Mouse (Mus musculus): Measurements from ENCODE around the gene Ablim1. TPM values are rescaled to one million over a fixed set of nuclear protein-coding genes. Genes with fewer than 3 reads are reported as not detected.

Ablim1 gene
- polyA plus RNA-seq, 1 experiment from 2014 or later, result 37.9 TPM

DNA sequence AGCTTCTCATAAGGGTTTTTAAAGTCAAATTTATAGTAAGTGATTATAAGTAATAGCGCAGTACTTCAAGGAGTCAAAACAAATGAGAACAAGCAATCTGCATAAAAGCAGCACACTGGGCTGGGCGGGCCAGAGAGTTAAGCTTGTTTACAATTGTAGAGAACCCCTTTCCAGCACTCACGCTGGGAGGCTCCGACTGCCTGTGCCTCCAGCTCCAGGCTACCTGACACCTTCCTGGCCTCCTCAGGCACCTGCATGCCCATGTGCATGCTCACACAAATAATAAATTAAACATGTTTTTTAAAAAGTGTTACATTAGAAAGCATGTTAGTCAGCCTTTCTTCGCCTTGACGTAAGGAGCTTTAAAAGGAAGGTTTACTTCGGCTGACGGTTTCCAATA is 20.4 kb upstream of the Ablim1 start:
- H3K27me3 ChIP-seq, result no peaks in the 10 kb centered on the region
- WGBS, result 50% methylated on average over 8 of the region's 8 CpGs
- H3K27ac ChIP-seq, result no peak overlapping the region
- H3K4me2 ChIP-seq, result no peak overlapping the region
- no peak for ATAC-seq (ENCODE audit: low FRiP score)
- H3K9ac ChIP-seq, result no peak overlapping the region
- no peaks in the 10 kb centered on the region for H3K36me3 ChIP-seq
- no peak overlapping the region for H3K4me3 ChIP-seq
- H3K4me1 ChIP-seq (replicated peaks), result no peaks in the 10 kb centered on the region
- H3K9me3 ChIP-seq, result no peaks in the 10 kb centered on the region

DNA sequence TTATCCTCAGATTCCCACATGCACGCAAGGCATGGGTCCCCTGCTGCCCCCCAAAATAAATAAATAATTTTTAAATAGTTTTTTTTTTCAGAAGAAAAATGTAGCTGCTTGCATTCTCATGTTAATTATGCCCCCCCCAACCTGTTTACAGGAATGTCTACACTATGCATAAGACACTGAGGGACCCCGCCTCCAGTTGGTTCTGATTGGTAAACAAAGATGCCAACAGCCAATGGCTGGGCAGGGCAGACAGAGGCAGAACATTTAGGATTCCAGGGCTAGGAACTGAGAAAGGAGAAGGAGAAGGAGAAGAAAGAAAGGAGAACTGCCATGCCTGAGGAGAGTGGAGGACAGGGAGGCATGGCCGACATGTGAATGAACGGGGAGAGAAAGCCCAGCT is 18.6 kb upstream of the Ablim1 start:
- Histone ChIP-seq H3K9me3 (peaks cover 3% of the 10 kb centered on the region; the same call in 1 of the 2 replicates), H3K36me3 (no peaks in the 10 kb centered on the region), H3K4me2 (no peak overlapping the region), H3K4me1 (replicated peaks) (no peaks in the 10 kb centered on the region), H3K4me3 (no peak overlapping the region), H3K9ac (no peak overlapping the region), H3K27ac (no peak overlapping the region), H3K27me3 (no peaks in the 10 kb centered on the region)
- WGBS, result 75% methylated on average over 4 of the region's 4 CpGs
- ATAC-seq (ENCODE audit: low FRiP score), result no peak

DNA sequence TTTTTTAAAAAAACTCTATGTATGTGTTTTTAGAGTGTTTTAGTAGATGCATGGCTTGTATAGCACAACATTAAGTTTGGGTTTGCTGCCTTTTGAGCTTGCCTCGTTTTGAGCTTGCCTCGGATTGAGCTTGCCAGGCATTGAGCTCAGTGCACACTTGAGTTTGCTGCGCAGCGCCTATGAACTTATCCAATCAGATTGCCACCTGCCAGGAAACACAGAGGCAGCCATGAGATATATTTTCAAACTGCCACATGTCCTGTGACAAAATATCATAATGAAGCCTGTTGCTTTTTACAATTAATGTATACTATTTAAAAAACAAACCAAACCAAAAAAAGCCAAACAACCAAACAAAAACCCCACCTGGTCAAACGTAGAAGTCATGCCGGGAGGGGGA is 16.5 kb upstream of the Ablim1 start:
- WGBS, result 84% methylated on average over 6 of the region's 6 CpGs
- H3K27me3 ChIP-seq, result no peaks in the 10 kb centered on the region
- H3K9me3 ChIP-seq, result peaks cover 3% of the 10 kb centered on the region; the same call in 1 of the 2 replicates
- ATAC-seq (ENCODE audit: low FRiP score), result no peak
- H3K4me1 ChIP-seq (replicated peaks), result no peaks in the 10 kb centered on the region
- no peak overlapping the region for H3K4me3 ChIP-seq
- H3K27ac ChIP-seq, result no peak overlapping the region
- H3K36me3 ChIP-seq, result no peaks in the 10 kb centered on the region
- H3K9ac ChIP-seq, result no peak overlapping the region
- no peak overlapping the region for H3K4me2 ChIP-seq

DNA sequence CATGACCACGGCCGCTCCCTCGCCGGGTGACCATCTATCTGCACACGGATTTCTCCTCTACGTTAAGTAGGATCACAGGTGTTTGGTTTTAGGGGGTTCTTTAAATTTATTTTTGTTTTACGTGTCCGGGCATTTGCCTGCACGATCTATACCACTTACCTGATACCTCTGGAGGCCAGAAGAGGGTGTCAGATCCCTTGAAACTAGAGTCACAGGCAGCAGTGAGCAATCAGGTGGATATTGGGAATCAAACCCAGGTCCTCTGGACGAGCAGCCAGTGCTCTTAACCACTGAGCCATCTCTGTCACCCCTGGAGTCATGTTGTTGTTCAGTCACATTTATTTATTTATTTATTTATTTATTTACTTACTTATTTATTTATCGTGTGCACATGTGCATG is 15.6 kb upstream of the Ablim1 start:
- Histone ChIP-seq H3K36me3 (no peaks in the 10 kb centered on the region), H3K4me2 (no peak overlapping the region), H3K27me3 (no peaks in the 10 kb centered on the region), H3K9ac (no peak overlapping the region), H3K9me3 (peaks cover 3% of the 10 kb centered on the region; the same call in 1 of the 2 replicates), H3K27ac (no peak overlapping the region), H3K4me3 (no peak overlapping the region), H3K4me1 (replicated peaks) (no peaks in the 10 kb centered on the region)
- 82% methylated on average over 11 of the region's 11 CpGs for WGBS
- ATAC-seq (ENCODE audit: low FRiP score), result no peak

DNA sequence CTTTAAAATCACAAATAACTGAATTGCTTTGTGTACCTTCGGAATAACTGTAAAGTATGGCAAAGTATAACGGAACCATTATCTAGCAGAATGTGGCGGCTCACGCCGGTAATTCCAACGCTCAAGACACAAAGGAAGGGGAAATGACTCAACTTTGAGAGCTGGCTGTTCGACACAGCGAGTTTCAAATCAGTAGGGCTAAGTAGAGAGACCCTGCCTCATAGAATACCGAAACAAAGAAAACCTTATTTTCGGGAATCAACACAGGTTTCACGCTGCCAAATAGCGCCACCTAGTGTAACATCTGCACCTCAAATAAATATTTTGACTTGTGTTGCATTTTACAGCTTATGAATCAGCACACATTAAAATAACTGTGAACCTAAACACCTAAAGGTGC is 14.1 kb upstream of the Ablim1 start:
- no peak overlapping the region for H3K4me2 ChIP-seq
- peaks cover 3% of the 10 kb centered on the region; the same call in 1 of the 2 replicates for H3K9me3 ChIP-seq
- WGBS, result 58% methylated on average over 12 of the region's 12 CpGs
- no peak for ATAC-seq (ENCODE audit: low FRiP score)
- H3K36me3 ChIP-seq, result no peaks in the 10 kb centered on the region
- H3K27me3 ChIP-seq, result no peaks in the 10 kb centered on the region
- no peak overlapping the region for H3K9ac ChIP-seq
- H3K4me1 ChIP-seq (replicated peaks), result no peaks in the 10 kb centered on the region
- no peak overlapping the region for H3K27ac ChIP-seq
- no peak overlapping the region for H3K4me3 ChIP-seq

DNA sequence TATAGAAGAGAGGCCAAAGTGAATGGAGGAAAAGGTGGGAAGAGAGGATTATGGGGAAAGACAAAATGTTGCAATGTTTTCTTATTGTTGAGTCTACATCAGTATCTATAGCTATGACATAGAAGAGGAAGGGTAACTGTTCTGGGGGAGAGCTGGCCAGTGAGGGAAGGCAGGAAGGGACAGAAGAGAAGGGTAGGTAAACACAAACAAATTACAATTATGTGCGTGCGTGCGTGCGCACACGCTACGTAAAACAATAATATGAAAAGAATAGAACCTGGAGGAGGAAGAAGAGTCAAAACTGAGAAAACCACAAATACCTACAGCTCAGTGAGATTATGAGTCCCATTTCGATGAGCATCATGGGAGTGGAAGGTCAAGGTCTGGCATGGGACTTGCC is 13.6 kb upstream of the Ablim1 start:
- Histone ChIP-seq H3K27ac (no peak overlapping the region), H3K4me1 (replicated peaks) (no peaks in the 10 kb centered on the region), H3K36me3 (no peaks in the 10 kb centered on the region), H3K4me2 (no peak overlapping the region), H3K27me3 (no peaks in the 10 kb centered on the region), H3K4me3 (no peak overlapping the region), H3K9ac (no peak overlapping the region), H3K9me3 (peaks cover 3% of the 10 kb centered on the region; the same call in 1 of the 2 replicates)
- 98% methylated on average over 7 of the region's 7 CpGs for WGBS
- no peak for ATAC-seq (ENCODE audit: low FRiP score)

DNA sequence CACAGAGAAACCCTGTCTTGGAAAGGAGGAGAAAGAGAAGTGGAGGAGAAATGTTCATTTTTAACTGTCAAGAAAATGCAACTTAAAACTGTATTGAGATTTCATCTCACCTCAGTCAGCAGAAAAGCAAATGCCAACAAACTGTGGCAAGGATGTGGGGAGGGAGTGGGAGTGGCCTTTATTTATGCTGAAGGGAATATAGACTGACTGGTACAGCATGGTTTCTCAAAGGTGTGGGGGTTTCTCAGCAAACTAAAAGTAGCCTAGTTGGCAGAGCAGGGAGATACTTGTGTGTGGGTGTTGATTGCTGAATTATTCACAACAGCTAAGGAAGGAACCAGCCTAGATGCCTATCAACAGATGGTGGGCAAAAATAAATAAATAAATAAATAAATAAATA is 13.0 kb upstream of the Ablim1 start:
- Histone ChIP-seq H3K9me3 (peaks cover 3% of the 10 kb centered on the region; the same call in 1 of the 2 replicates), H3K36me3 (no peaks in the 10 kb centered on the region), H3K4me3 (no peak overlapping the region), H3K9ac (no peak overlapping the region), H3K27me3 (no peaks in the 10 kb centered on the region), H3K27ac (no peak overlapping the region), H3K4me1 (replicated peaks) (no peaks in the 10 kb centered on the region), H3K4me2 (no peak overlapping the region)
- no peak for ATAC-seq (ENCODE audit: low FRiP score)

DNA sequence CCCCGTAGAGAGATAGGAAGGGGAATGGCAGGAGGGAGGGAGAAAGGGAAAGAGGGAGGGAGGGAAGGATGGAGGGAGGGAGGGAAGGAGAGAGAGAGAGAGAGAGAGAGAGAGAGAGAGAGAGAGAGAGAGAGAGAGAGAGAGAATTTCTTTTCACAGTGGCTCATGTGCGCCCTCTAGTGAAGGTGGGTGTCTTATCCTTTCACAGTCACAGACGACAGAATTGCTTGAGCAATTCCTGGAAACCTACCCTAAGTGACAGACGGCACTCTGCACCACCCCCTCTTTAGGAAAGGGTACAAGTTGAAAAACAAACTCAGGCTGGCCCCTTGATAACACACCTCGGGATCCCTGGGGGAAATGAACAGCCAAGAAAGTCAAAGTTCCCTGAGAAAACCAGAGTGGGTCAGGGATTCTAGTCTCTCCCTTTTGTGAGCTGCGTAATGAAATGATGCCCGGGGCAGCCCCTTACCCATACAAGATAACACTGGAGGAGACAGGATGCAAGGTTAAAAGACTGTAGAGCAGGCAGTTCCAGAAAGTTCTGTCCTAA is 11.1 kb upstream of the Ablim1 start:
- Histone ChIP-seq H3K27ac (no peak overlapping the region), H3K36me3 (no peaks in the 10 kb centered on the region), H3K27me3 (no peaks in the 10 kb centered on the region), H3K4me2 (no peak overlapping the region), H3K9ac (no peak overlapping the region), H3K4me1 (replicated peaks) (no peaks in the 10 kb centered on the region), H3K4me3 (no peak overlapping the region), H3K9me3 (peaks cover 3% of the 10 kb centered on the region; the same call in 1 of the 2 replicates)
- ATAC-seq (ENCODE audit: low FRiP score), result no peak
- WGBS, result 34% methylated on average over 7 of the region's 7 CpGs

DNA sequence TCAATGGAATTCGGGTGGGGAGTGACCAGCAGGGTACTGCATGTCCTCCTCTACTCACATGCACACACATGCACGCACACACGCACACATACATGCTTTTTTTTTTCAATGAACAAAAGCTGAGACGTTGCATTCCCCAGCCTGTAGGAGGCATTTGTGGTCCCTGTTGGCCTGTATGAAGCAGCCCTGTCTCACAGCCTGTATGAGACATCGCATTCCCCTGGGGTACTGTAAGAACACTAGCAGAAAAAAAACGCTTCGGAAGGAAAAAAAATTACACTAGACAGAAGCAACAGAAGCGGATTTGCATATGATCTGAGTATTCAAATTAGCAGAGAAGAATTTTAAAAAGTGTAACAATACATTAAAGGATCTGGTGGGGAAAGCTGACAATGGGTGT is 8.4 kb upstream of the Ablim1 start:
- Histone ChIP-seq H3K4me3 (no peak overlapping the region), H3K27me3 (no peaks in the 10 kb centered on the region), H3K4me2 (no peak overlapping the region), H3K27ac (no peak overlapping the region), H3K9ac (no peak overlapping the region), H3K4me1 (replicated peaks) (no peaks in the 10 kb centered on the region), H3K36me3 (no peaks in the 10 kb centered on the region), H3K9me3 (0 out of 2 replicates have a peak, but pooled peaks cover 2% of the 10 kb centered on the region)
- 78% methylated on average over 8 of the region's 8 CpGs for WGBS
- ATAC-seq (ENCODE audit: low FRiP score), result no peak

DNA sequence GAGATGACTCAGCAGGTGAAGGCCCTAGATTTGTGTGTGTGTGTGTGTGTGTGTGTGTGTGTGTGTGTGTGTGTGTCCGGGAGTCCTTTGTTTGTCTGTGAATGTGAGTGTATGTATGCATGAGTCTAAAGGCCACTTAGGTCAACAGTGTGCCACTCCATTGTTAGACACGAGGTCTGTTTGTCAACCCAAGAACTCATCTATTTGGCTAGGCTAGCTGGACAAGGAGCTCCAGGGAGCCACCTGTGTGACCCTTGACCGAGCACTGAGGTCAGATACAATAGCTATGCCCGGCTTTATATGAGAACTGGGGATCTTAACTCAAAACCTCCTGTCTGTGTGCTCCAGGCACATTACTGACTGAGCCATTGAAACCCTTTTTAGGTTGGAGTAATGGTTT is 7.8 kb upstream of the Ablim1 start:
- no peak overlapping the region for H3K27ac ChIP-seq
- H3K36me3 ChIP-seq, result no peaks in the 10 kb centered on the region
- H3K27me3 ChIP-seq, result no peaks in the 10 kb centered on the region
- ATAC-seq (ENCODE audit: low FRiP score), result no peak
- no peaks in the 10 kb centered on the region for H3K4me1 ChIP-seq (replicated peaks)
- H3K9ac ChIP-seq, result no peak overlapping the region
- 63% methylated on average over 4 of the region's 4 CpGs for WGBS
- no peak overlapping the region for H3K4me2 ChIP-seq
- 0 out of 2 replicates have a peak, but pooled peaks cover 2% of the 10 kb centered on the region for H3K9me3 ChIP-seq
- no peak overlapping the region for H3K4me3 ChIP-seq

DNA sequence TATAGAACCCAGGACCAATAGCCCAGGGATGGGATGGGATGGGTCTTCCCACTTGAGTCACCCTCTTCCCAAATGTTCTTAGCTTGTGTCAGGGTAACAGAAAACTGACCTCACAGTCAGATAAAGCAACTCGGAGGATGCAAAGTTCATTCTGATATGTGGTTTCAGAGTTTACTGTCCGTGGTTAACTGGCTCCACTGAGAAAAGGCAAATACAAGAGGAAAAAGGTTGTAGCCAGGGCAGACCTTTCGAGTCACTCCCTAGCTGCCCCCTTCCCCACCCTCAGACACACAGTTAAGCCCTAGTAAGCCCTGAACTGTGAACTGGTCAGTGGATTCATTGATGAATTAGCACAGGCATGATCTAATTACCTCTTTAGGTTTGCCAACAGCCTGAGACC is 7.1 kb upstream of the Ablim1 start:
- H3K27ac ChIP-seq, result no peak overlapping the region
- H3K27me3 ChIP-seq, result no peaks in the 10 kb centered on the region
- WGBS, result 93% methylated on average over 3 of the region's 3 CpGs
- H3K4me2 ChIP-seq, result no peak overlapping the region
- no peaks in the 10 kb centered on the region for H3K36me3 ChIP-seq
- H3K9me3 ChIP-seq, result 0 out of 2 replicates have a peak, but pooled peaks cover 2% of the 10 kb centered on the region
- ATAC-seq (ENCODE audit: low FRiP score), result no peak
- H3K4me1 ChIP-seq (replicated peaks), result no peaks in the 10 kb centered on the region
- no peak overlapping the region for H3K9ac ChIP-seq
- no peak overlapping the region for H3K4me3 ChIP-seq

DNA sequence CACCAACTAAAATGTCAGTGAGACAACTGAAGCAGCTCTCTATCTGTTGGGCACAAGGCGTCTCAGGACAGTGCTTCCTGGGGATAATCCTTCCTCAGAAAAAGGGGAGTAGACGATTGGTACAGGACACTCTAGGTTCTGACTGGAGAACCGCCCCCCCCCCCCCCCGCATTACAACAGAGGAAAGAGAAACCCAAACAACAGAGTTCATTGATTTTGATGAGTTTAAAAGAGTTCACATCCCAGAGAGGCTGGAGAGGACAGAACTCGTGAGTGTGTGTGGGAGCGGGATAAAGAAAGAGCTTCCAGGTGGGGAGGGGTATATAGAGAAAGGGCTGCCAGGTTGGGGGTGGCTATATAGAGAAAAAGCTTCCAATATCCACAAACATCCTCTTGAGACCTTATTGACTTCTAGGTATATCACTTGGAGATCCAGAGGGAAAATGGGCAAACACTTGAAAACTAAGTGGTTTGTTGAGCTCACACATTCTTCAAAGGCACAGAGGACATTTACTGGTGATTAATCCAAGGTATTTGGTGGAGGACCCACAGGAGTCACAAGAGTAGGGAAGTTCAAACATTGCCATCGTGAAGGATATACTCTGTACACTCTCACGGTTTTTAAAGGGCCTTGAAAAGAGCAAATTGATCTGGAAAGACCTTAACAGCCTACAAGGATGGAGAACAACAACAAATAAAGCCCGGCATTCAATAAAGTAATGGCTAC is 6.1 kb upstream of the Ablim1 start:
- WGBS, result 77% methylated on average over 9 of the region's 9 CpGs
- no peaks in the 10 kb centered on the region for H3K4me1 ChIP-seq (replicated peaks)
- no peaks in the 10 kb centered on the region for H3K36me3 ChIP-seq
- 0 out of 2 replicates have a peak, but pooled peaks cover 6% of the 10 kb centered on the region for H3K27me3 ChIP-seq
- no peak for ATAC-seq (ENCODE audit: low FRiP score)
- 0 out of 2 replicates have a peak, but pooled peaks cover 2% of the 10 kb centered on the region for H3K9me3 ChIP-seq
- H3K4me2 ChIP-seq, result no peak overlapping the region
- H3K27ac ChIP-seq, result no peak overlapping the region
- H3K4me3 ChIP-seq, result no peak overlapping the region
- no peak overlapping the region for H3K9ac ChIP-seq

DNA sequence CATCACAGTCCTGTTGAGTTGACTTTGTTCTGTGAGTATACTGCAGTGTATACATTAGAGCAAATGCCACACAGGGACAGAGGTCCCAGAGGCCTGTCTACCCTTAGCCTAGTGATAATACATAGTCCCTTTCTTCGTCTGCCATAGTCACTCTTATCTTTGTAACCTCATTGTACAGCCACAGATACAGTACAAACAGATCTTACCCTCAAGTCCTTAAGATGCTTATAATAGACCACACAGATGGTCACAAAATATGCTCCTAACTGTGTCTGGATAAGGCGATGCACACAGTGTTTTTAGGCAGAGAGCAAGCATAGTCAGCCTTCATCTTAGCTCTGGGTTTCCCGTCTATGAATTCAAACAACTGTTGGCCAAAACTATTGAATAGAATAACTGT is 1.9 kb upstream of the Ablim1 start:
- Histone ChIP-seq H3K36me3 (no peaks in the 10 kb centered on the region), H3K27me3 (peaks cover 19% of the 10 kb centered on the region; the same call in 1 of the 2 replicates), H3K9ac (no peak overlapping the region), H3K4me2 (no peak overlapping the region), H3K9me3 (0 out of 2 replicates have a peak, but pooled peaks cover 2% of the 10 kb centered on the region), H3K4me3 (no peak overlapping the region), H3K27ac (no peak overlapping the region), H3K4me1 (replicated peaks) (peaks cover 17% of the 10 kb centered on the region)
- WGBS, result 90% methylated on average over 3 of the region's 3 CpGs
- no peak for ATAC-seq (ENCODE audit: low FRiP score)

Data from hindbrain, embryonic 13.5 days (tissue).